ENCODE assay signal across 9 mouse cellular contexts in genomic region chr13:20134395-20135225, GRCm38 (mm10). TPM values are rescaled to one million over a fixed set of nuclear protein-coding genes. Genes with fewer than 3 reads are reported as not detected.
DNase-seq lines count a peak whose midpoint lies in the region; ATAC-seq and TF ChIP-seq lines count a peak whose summit lies in the region.
"Had no signal": no experiment of that assay in that cellular context is flagged by ENCODE, and none has a peak within 500 bp of the region (broad histone marks: within the 10 kb centered on the region; RNA-seq: fewer than 3 reads in every experiment).

No protein-coding gene starts in this region.

- H3K9me3 ChIP-seq in heart, embryonic 10.5 days: no peaks in the 10 kb centered on the region
- no peaks in the 10 kb centered on the region for H3K9me3 ChIP-seq in limb, embryonic 14.5 days (ENCODE audit: control insufficient read depth, low read length)
- no peaks in the 10 kb centered on the region for H3K9me3 ChIP-seq in forebrain, embryonic 11.5 days (ENCODE audit: control insufficient read depth, low read length)

- ATAC-seq in limb, embryonic 14.5 days (ENCODE audit: low FRiP score, low read depth): no peak
- ATAC-seq in forebrain, embryonic 11.5 days (replicated peaks; ENCODE audit: low FRiP score): no peak

- peak; percentile 42 for DNase-seq in heart, adult 8-10 months (ENCODE audit: low spot score)
- no peak for DNase-seq in heart, embryonic 10.5 days (ENCODE audit: low spot score)
- DNase-seq in CD4-positive helper T cell, adult 2 months (ENCODE audit: low read depth, low spot score): peak; percentile 48
- DNase-seq in heart, adult 9 months (ENCODE audit: low spot score in 2 of 2): peak; percentile 19 to 56
- no peak for DNase-seq in limb, embryonic 14.5 days (ENCODE audit: low spot score)
- no peak for DNase-seq in MN1 (ENCODE audit: low spot score)
- DNase-seq in cerebellum, adult 9-11 months: no peak
- DNase-seq in forebrain, embryonic 11.5 days (ENCODE audit: low spot score): no peak

- H3K27ac ChIP-seq in heart, embryonic 10.5 days: no peak overlapping the region
- H3K27ac ChIP-seq in limb, embryonic 14.5 days (replicated peaks; ENCODE audit: low read depth, low read length): peak overlapping the region; percentile 33; the same call in 1 of the 2 replicates
- no peak overlapping the region for H3K27ac ChIP-seq in forebrain, embryonic 11.5 days (ENCODE audit: low read depth, low read length)

- no peak overlapping the region for H3K4me2 ChIP-seq in limb, embryonic 14.5 days (replicated peaks; ENCODE audit: low read depth, low read length, severe bottlenecking)
- H3K4me2 ChIP-seq in forebrain, embryonic 11.5 days (ENCODE audit: low read depth, low read length, severe bottlenecking): no peak overlapping the region

- H3K27me3 ChIP-seq in heart, embryonic 10.5 days (ENCODE audit: insufficient read depth, poor library complexity, severe bottlenecking): no peaks in the 10 kb centered on the region
- H3K27me3 ChIP-seq in limb, embryonic 14.5 days (ENCODE audit: control insufficient read depth, insufficient read depth, low read length): no peaks in the 10 kb centered on the region
- H3K27me3 ChIP-seq in forebrain, embryonic 11.5 days (ENCODE audit: control insufficient read depth, insufficient read depth, low read length): no peaks in the 10 kb centered on the region

- no peak for TF ChIP-seq POLR2A in limb, embryonic 14.5 days (IDR thresholded peaks at IDR 0.05; ENCODE audit: borderline replicate concordance, extremely low read depth, insufficient read depth, insufficient read length)

- 81% methylated on average over 18 of the region's 18 CpGs for WGBS in heart, embryonic 10.5 days
- 51% methylated on average over 18 of the region's 18 CpGs for WGBS in limb, embryonic 14.5 days
- 89% methylated on average over 18 of the region's 18 CpGs for WGBS in forebrain, embryonic 11.5 days

- no peak overlapping the region for H3K4me3 ChIP-seq in heart, embryonic 10.5 days
- H3K4me3 ChIP-seq in limb, embryonic 14.5 days (replicated peaks; ENCODE audit: low read length): no peak overlapping the region
- H3K4me3 ChIP-seq in forebrain, embryonic 11.5 days (ENCODE audit: low read depth, low read length): no peak overlapping the region
- H3K4me3 ChIP-seq: erythroblast, embryonic 14.5 days had no signal

- no peak overlapping the region for H3K9ac ChIP-seq in limb, embryonic 14.5 days (ENCODE audit: low read depth, low read length, severe bottlenecking)
- H3K9ac ChIP-seq in forebrain, embryonic 11.5 days (ENCODE audit: low read length): no peak overlapping the region

- H3K36me3 ChIP-seq in heart, embryonic 10.5 days: no peaks in the 10 kb centered on the region
- H3K36me3 ChIP-seq in limb, embryonic 14.5 days (ENCODE audit: control insufficient read depth, insufficient read depth, low read length): no peaks in the 10 kb centered on the region
- no peaks in the 10 kb centered on the region for H3K36me3 ChIP-seq in forebrain, embryonic 11.5 days (ENCODE audit: control insufficient read depth, insufficient read depth, low read length)

- H3K4me1 ChIP-seq in heart, embryonic 10.5 days: peaks cover 29% of the 10 kb centered on the region
- peaks cover 44% of the 10 kb centered on the region for H3K4me1 ChIP-seq in limb, embryonic 14.5 days (ENCODE audit: control insufficient read depth, insufficient read depth, low read length)
- no peaks in the 10 kb centered on the region for H3K4me1 ChIP-seq in forebrain, embryonic 11.5 days (replicated peaks; ENCODE audit: control insufficient read depth, insufficient read depth, low read length)

RNA-seq across cellular contexts. Expression of gene Elmo1, which starts 44.2 kb away (rescaled TPM):
- total RNA-seq in heart, adult 8-10 months (2022): 1 to 10 TPM; 7.0 to 9.4 (median 7.7) TPM
- polyA plus RNA-seq in heart, embryonic 10.5 days (2016; fragmentation: Nextera tagmentation; extraction: Ambion mirVana): 9.4 and 11.5 TPM in 2 replicates
- polyA plus RNA-seq in limb, embryonic 14.5 days (2012; rRNA removed): 12.5 and 12.8 TPM in 2 replicates
- 12.8 and 13.9 TPM in 2 replicates for polyA plus RNA-seq in limb, embryonic 14.5 days (2014; fragmentation: Nextera tagmentation; extraction: Ambion mirVana)
- 12.3 and 12.8 TPM in 2 replicates for polyA plus RNA-seq in forebrain, embryonic 11.5 days (2014; fragmentation: Nextera tagmentation; extraction: Ambion mirVana)

Comparison
In these comparisons a context has a peak if more than half of its experiments do, and no peak if none do; other contexts are left out.
1. DNase-seq: peak in heart, adult 8-10 months (single experiment), CD4-positive helper T cell, adult 2 months (single experiment) and heart, adult 9 months (2 of 2); none in heart, embryonic 10.5 days (single experiment), limb, embryonic 14.5 days (single experiment), MN1 (single experiment), cerebellum, adult 9-11 months (single experiment) and forebrain, embryonic 11.5 days (single experiment).